Mouse (Mus musculus) retina, postnatal 7 days (tissue): ENCODE data around the gene Cers6.

Source experiments
- DNase-seq: peaks from one replicate; pipeline ENCODE4 v3.0.0-alpha.2; 2012; ENCODE audit warnings: low read depth, low spot score

Gene Cers6

GRCm38 (mm10) chr2:68916299-68916698 is 55.1 kb downstream of the Cers6 start:
- DNase-seq = no peak

- DNase-seq = no peak
Observed at GRCm38 (mm10) chr2:68917010-68917409, 55.8 kb downstream of the Cers6 start.

GRCm38 (mm10) chr2:68917524-68917923 is 56.3 kb downstream of the Cers6 start:
- DNase-seq = no peak

- DNase-seq = no peak
Observed at GRCm38 (mm10) chr2:68924344-68924743, 63.1 kb downstream of the Cers6 start.

GRCm38 (mm10) chr2:68925542-68925941 is 64.3 kb downstream of the Cers6 start:
- no peak for DNase-seq

- no peak for DNase-seq
Observed at GRCm38 (mm10) chr2:68926913-68927790, 65.9 kb downstream of the Cers6 start.

GRCm38 (mm10) chr2:68932240-68932639 is 71.0 kb downstream of the Cers6 start:
- no peak for DNase-seq

- no peak for DNase-seq
Observed at GRCm38 (mm10) chr2:68932656-68933055, 71.4 kb downstream of the Cers6 start.

GRCm38 (mm10) chr2:68934651-68935050 is 73.4 kb downstream of the Cers6 start:
- DNase-seq = no peak

GRCm38 (mm10) chr2:68935721-68936294 is 74.6 kb downstream of the Cers6 start:
- no peak for DNase-seq

- no peak for DNase-seq
Observed at GRCm38 (mm10) chr2:68936773-68937172, 75.5 kb downstream of the Cers6 start.

GRCm38 (mm10) chr2:68937833-68938232 is 76.6 kb downstream of the Cers6 start:
- DNase-seq = no peak

GRCm38 (mm10) chr2:68944898-68945297 is 83.7 kb downstream of the Cers6 start:
- DNase-seq = no peak

GRCm38 (mm10) chr2:68945976-68946375 is 84.7 kb downstream of the Cers6 start:
- no peak for DNase-seq

GRCm38 (mm10) chr2:68946819-68947218 is 85.6 kb downstream of the Cers6 start:
- no peak for DNase-seq

GRCm38 (mm10) chr2:68949137-68949536 is 87.9 kb downstream of the Cers6 start:
- DNase-seq = no peak

GRCm38 (mm10) chr2:68949728-68950127 is 88.5 kb downstream of the Cers6 start:
- no peak for DNase-seq

- no peak for DNase-seq
Observed at GRCm38 (mm10) chr2:68951706-68952105, 90.5 kb downstream of the Cers6 start.

- no peak for DNase-seq
Observed at GRCm38 (mm10) chr2:68953688-68954087, 92.4 kb downstream of the Cers6 start.

GRCm38 (mm10) chr2:68955496-68955895 is 94.3 kb downstream of the Cers6 start:
- DNase-seq = no peak

GRCm38 (mm10) chr2:68956146-68956545 is 94.9 kb downstream of the Cers6 start:
- no peak for DNase-seq

GRCm38 (mm10) chr2:68957831-68958230 is 96.6 kb downstream of the Cers6 start:
- DNase-seq = no peak

- no peak for DNase-seq
Observed at GRCm38 (mm10) chr2:68959573-68959972, 98.3 kb downstream of the Cers6 start.
